Mouse (Mus musculus): ENCODE results near the gene Rps6ka5.

The Rps6ka5 gene

DNA sequence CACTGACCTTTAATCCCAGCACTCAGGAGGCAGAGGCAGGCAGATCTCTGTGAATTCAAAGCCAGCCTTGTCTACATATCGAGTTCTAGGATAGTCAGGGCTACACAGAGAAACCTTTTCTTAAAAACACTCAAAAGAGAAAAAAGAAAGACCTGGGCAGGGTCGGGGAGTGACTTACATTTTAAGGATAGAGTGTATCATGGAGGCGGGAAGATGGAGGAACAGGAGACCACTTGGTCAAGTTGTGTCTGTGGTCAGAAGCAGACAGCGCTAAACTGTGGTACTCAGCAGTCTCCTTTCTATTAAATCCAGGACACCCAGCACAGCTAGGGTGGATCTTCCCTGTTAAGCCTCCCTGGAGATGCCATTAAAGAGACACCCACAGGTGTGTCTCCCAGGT is at the start of gene Rps6ka5:
Gene Rps6ka5, minus strand, starts transcription at position 333 of the 400 bp plus-strand sequence.
- Histone ChIP-seq H3K27me3 (ENCODE audit: control insufficient read depth, insufficient read depth, low read length, poor library complexity, severe bottlenecking) (no peaks in the 10 kb centered on the region), H3K36me3 (ENCODE audit: control insufficient read depth, insufficient read depth, low read length, poor library complexity, severe bottlenecking) (no peaks in the 10 kb centered on the region)
- no peak for DNase-seq (ENCODE audit: low read depth, low spot score)

GRCm38 (mm10) chr12:100775911-100776581 is 49.3 kb upstream of the Rps6ka5 start:
- Histone ChIP-seq H3K27me3 (ENCODE audit: control insufficient read depth, insufficient read depth, low read length, poor library complexity, severe bottlenecking) (no peaks in the 10 kb centered on the region), H3K36me3 (ENCODE audit: control insufficient read depth, insufficient read depth, low read length, poor library complexity, severe bottlenecking) (no peaks in the 10 kb centered on the region)
- peak; percentile 31 for DNase-seq (ENCODE audit: low read depth, low spot score)

DNA sequence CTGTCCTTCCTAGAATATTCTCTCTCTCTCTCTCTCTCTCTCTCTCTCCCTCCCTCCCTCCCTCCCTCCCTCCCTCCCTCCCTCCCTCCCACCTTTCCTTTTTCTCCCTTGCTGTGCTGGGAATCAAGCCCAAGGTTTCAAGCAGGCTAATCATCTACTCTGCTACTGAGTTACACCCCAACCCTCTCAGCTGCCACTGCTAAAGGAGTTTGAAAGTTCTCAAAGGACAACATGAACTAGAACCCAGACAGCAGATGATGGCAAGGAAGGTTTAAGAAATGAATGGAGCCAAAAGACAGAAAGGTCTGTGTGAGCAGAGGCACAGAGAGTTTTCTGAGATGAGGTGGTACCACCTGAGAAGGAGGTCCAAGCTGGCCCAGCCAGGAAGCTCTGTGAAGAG is 48.5 kb upstream of the Rps6ka5 start:
- no peaks in the 10 kb centered on the region for H3K36me3 ChIP-seq (ENCODE audit: control insufficient read depth, insufficient read depth, low read length, poor library complexity, severe bottlenecking)
- no peaks in the 10 kb centered on the region for H3K27me3 ChIP-seq (ENCODE audit: control insufficient read depth, insufficient read depth, low read length, poor library complexity, severe bottlenecking)
- DNase-seq (ENCODE audit: low read depth, low spot score) = no peak

DNA sequence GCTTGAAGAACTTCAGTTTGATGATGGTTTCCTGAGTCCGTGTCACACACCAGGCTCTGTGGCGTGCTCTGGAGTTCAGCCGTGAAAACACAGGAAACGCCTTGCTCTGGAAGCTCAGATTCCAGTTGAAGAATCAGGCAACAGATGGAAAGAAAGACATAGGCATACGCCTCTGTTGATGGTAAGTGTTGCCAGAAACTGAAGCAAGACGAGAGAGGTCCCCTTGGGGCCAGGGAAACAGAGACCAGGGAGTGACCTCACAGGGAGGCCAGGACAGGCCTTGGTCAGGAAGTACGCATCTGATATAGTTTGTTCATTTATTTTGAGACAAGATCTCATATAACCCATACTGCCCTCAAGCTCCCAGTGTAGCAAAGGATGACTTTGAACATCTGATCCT is 48.0 kb upstream of the Rps6ka5 start:
- no peak for DNase-seq (ENCODE audit: low read depth, low spot score)
- Histone ChIP-seq H3K27me3 (ENCODE audit: control insufficient read depth, insufficient read depth, low read length, poor library complexity, severe bottlenecking) (no peaks in the 10 kb centered on the region), H3K36me3 (ENCODE audit: control insufficient read depth, insufficient read depth, low read length, poor library complexity, severe bottlenecking) (no peaks in the 10 kb centered on the region)

DNA sequence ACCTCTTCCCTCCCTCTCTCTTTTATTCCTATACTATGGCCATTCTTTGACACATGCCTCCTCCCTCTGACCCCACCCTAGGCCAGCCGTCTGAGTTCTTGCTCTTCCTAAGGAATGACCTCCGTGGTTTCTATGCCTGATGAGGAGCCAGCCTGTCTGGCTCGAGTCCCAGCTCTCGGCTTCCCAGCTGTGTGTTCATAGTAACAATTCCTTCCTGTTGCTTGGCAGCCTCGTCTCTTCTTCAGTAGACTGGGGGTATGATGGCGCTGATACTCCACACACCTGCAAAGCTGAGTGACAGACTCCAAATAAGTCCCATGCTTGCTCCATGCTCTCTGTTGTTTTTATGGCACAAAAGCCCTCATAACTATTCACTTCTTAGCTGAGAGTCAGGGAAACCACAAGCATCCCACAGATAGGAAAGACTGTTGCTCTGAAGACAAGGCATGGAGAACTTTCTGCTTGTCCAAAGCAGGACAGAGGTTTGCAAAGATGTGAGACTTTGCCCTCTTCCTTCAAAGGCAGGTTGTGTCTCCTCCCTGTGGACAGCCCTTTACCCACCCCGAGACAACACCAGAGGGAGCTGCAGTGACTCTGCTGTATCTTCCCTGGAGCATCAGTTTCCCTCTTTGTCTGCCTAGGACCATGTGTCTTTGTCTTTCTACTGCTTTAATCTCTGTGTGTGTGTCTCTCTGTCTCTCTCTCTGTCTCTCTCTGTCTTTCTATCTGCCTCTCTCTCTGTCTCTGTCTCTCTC is 45.6 kb upstream of the Rps6ka5 start:
- Histone ChIP-seq H3K27me3 (ENCODE audit: control insufficient read depth, insufficient read depth, low read length, poor library complexity, severe bottlenecking) (no peaks in the 10 kb centered on the region), H3K36me3 (ENCODE audit: control insufficient read depth, insufficient read depth, low read length, poor library complexity, severe bottlenecking) (no peaks in the 10 kb centered on the region)
- peak; percentile 54 for DNase-seq (ENCODE audit: low read depth, low spot score)

- no peaks in the 10 kb centered on the region for H3K36me3 ChIP-seq (ENCODE audit: control insufficient read depth, insufficient read depth, low read length, poor library complexity, severe bottlenecking)
- DNase-seq (ENCODE audit: low read depth, low spot score) = no peak
- no peaks in the 10 kb centered on the region for H3K27me3 ChIP-seq (ENCODE audit: control insufficient read depth, insufficient read depth, low read length, poor library complexity, severe bottlenecking)
These were observed 44.0 kb upstream of the Rps6ka5 start for GRCm38 (mm10) chr12:100770765-100771164.

- Histone ChIP-seq H3K27me3 (ENCODE audit: control insufficient read depth, insufficient read depth, low read length, poor library complexity, severe bottlenecking) (no peaks in the 10 kb centered on the region), H3K36me3 (ENCODE audit: control insufficient read depth, insufficient read depth, low read length, poor library complexity, severe bottlenecking) (no peaks in the 10 kb centered on the region)
- no peak for DNase-seq (ENCODE audit: low read depth, low spot score)
These were observed 43.1 kb upstream of the Rps6ka5 start for GRCm38 (mm10) chr12:100769871-100770270.

DNA sequence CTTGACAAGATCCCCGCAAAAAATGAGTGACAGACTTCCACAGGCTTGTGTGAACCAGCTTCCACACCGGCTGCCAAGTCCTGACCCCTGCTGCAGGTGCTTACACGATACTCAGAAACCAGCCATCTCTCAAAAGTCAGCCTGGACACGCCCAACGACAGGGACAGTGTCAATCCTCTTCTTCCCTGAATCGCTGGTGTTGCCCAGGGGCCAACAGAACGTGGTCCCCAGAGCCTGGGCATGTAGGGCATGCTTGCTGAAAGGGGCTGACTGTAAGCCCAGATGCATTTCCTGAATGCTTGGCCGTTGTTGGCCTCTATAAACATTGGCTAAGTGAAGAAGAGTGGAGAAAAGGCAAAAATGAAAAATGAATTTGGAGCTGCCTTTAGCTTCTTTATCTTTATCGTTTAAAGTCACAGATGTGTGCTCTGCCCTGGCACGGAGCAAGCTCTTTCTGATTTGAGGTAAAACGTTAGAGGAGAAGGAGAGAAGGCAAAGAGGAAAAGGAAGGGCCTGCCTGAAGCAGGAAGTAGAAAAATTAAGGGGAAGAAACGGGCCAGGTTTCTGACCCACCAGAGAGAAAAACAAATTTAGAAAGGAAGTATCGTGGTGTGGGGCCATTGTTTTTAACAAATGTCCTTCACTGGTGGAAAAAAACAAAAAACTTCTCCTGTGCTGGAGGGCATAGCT is 37.7 kb upstream of the Rps6ka5 start:
- Histone ChIP-seq H3K36me3 (ENCODE audit: control insufficient read depth, insufficient read depth, low read length, poor library complexity, severe bottlenecking) (no peaks in the 10 kb centered on the region), H3K27me3 (ENCODE audit: control insufficient read depth, insufficient read depth, low read length, poor library complexity, severe bottlenecking) (no peaks in the 10 kb centered on the region)
- DNase-seq (ENCODE audit: low read depth, low spot score) = peak; percentile 15

GRCm38 (mm10) chr12:100762663-100763425 is 36.1 kb upstream of the Rps6ka5 start:
- DNase-seq (ENCODE audit: low read depth, low spot score) = no peak
- H3K27me3 ChIP-seq (ENCODE audit: control insufficient read depth, insufficient read depth, low read length, poor library complexity, severe bottlenecking) = no peaks in the 10 kb centered on the region
- no peaks in the 10 kb centered on the region for H3K36me3 ChIP-seq (ENCODE audit: control insufficient read depth, insufficient read depth, low read length, poor library complexity, severe bottlenecking)

DNA sequence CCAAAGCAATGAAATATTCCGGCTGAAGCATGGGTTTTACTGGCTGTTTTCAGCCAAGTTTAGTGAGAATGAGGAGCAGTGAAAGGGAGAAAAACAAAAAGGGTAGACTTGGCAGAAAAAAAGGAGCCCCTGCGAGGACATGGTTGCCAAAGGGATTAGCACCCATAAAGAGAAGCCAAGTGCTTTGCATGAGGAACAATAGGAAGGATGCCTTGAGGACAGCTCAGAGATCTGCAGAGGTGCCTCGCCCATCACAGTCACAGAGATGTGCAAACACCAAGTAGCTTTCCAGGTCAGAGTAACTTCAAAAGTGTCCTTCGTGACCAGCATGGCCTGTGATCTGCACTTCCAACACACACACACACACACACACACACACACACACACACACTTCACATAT is 30.6 kb upstream of the Rps6ka5 start:
- Histone ChIP-seq H3K36me3 (ENCODE audit: control insufficient read depth, insufficient read depth, low read length, poor library complexity, severe bottlenecking) (no peaks in the 10 kb centered on the region), H3K27me3 (ENCODE audit: control insufficient read depth, insufficient read depth, low read length, poor library complexity, severe bottlenecking) (no peaks in the 10 kb centered on the region)
- DNase-seq (ENCODE audit: low read depth, low spot score) = no peak

DNA sequence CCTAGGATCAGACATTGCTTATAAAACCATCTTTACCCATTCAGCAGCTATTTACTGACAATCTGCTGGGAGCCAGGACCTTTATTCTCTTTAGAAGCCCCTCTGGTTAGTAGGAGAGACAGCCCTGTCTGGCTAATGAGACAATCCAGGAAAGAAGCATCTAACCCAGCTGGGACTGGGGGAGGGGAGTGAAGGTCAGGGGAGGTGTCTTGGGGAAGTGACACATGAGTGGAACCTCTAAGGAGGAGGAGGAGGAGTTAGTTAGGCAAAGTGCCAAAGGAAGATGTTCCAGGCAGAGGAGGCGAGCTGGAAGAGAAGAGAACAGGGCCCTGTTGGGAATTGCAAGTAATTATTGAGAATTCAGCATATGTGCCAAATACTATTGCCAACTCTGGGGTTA is 26.9 kb upstream of the Rps6ka5 start:
- no peak for DNase-seq (ENCODE audit: low read depth, low spot score)
- H3K36me3 ChIP-seq (ENCODE audit: control insufficient read depth, insufficient read depth, low read length, poor library complexity, severe bottlenecking) = no peaks in the 10 kb centered on the region
- H3K27me3 ChIP-seq (ENCODE audit: control insufficient read depth, insufficient read depth, low read length, poor library complexity, severe bottlenecking) = no peaks in the 10 kb centered on the region

GRCm38 (mm10) chr12:100752977-100753376 is 26.2 kb upstream of the Rps6ka5 start:
- no peaks in the 10 kb centered on the region for H3K27me3 ChIP-seq (ENCODE audit: control insufficient read depth, insufficient read depth, low read length, poor library complexity, severe bottlenecking)
- no peak for DNase-seq (ENCODE audit: low read depth, low spot score)
- H3K36me3 ChIP-seq (ENCODE audit: control insufficient read depth, insufficient read depth, low read length, poor library complexity, severe bottlenecking) = no peaks in the 10 kb centered on the region

DNA sequence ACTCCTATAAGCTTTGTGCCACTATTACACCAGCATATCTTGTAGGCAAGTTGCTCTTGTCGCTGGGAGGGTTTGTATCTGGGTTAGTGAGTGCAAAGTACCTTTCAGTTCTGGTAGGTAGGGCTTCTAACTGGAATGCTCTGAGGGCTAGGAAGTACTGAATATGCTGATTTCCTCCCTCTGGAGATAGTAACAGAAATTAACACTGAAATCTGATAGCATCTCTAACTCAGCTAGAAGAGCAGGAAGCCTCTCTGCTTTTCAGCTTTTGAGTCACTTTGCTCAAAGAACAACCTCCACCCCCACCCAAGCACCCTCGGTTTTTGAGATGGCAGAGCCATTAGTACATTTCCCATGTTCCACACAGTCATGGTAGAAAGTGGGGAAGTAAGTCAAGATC is 15.7 kb upstream of the Rps6ka5 start:
- Histone ChIP-seq H3K36me3 (ENCODE audit: control insufficient read depth, insufficient read depth, low read length, poor library complexity, severe bottlenecking) (no peaks in the 10 kb centered on the region), H3K27me3 (ENCODE audit: control insufficient read depth, insufficient read depth, low read length, poor library complexity, severe bottlenecking) (no peaks in the 10 kb centered on the region)
- DNase-seq (ENCODE audit: low read depth, low spot score) = no peak

- DNase-seq (ENCODE audit: low read depth, low spot score) = no peak
- no peaks in the 10 kb centered on the region for H3K27me3 ChIP-seq (ENCODE audit: control insufficient read depth, insufficient read depth, low read length, poor library complexity, severe bottlenecking)
- no peaks in the 10 kb centered on the region for H3K36me3 ChIP-seq (ENCODE audit: control insufficient read depth, insufficient read depth, low read length, poor library complexity, severe bottlenecking)
These were observed 13.5 kb upstream of the Rps6ka5 start for GRCm38 (mm10) chr12:100740313-100740712.
